ENCODE assay signal across 26 mouse cellular contexts in genomic region chr6:30351290-30351689, GRCm38 (mm10). TPM values are rescaled to one million over a fixed set of nuclear protein-coding genes. Genes with fewer than 3 reads are reported as not detected.
A peak's percentile ranks its signal among the peaks of the same experiment; 100 is the strongest.
DNase-seq lines count a peak whose midpoint lies in the region; ATAC-seq lines count a peak whose summit lies in the region.
"Had no signal": no experiment of that assay in that cellular context is flagged by ENCODE, and none has a peak within 500 bp of the region (broad histone marks: within the 10 kb centered on the region; RNA-seq: fewer than 3 reads in every experiment).

No protein-coding gene starts in this region.

- WGBS in hindbrain, embryonic 12.5 days: 83% methylated on average over 9 of the region's 9 CpGs

- no peaks in the 10 kb centered on the region for H3K36me3 ChIP-seq in hindbrain, embryonic 12.5 days
- H3K36me3 ChIP-seq: embryonic facial prominence, embryonic 13.5 days; heart, embryonic 12.5 days; hindbrain, embryonic 10.5 days; limb, embryonic 10.5 days; liver, embryonic 15.5 days; lung, embryonic 15.5 days; midbrain, embryonic 15.5 days; neural tube, embryonic 15.5 days had no signal

- peak; percentile 51 for ATAC-seq in inflammation-experienced regulatory T-cells, adult 6 months
- ATAC-seq in monocyte, adult 5-6 weeks (replicated peaks; ENCODE audit: insufficient number of reproducible peaks, low FRiP score, low TSS enrichment, poor library complexity, severe bottlenecking): no peak
- ATAC-seq in hindbrain, embryonic 12.5 days (ENCODE audit: low FRiP score): no peak
- ATAC-seq: forebrain, embryonic 13.5 days; midbrain, embryonic 15.5 days had no signal

- DNase-seq in CD4-positive helper T cell, adult 2 months (ENCODE audit: low read depth, low spot score): peak; percentile 84
- DNase-seq in CD8-positive naive resting alpha-beta T cell, adult 2 months (ENCODE audit: low read depth in 2 of 2, low spot score in 2 of 2): peak; percentile 49 to 71
- peak; percentile 69 for DNase-seq in thymus, postnatal 0 days (ENCODE audit: low spot score)
- DNase-seq in heart, adult 8-10 months (ENCODE audit: low spot score): no peak
- DNase-seq in kidney, postnatal 14 days: no peak
- DNase-seq: cerebellum, adult 11 months; embryo, embryonic 11 days; heart, postnatal 10 days; kidney, adult 18-20 months; layer of hippocampus, adult 9-11 months; liver; lung, postnatal 36 days had no signal

- no peak overlapping the region for H3K27ac ChIP-seq in hindbrain, embryonic 12.5 days
- H3K27ac ChIP-seq: embryonic facial prominence, embryonic 13.5 days; forebrain, embryonic 13.5 days; hindbrain, embryonic 10.5 days; limb, embryonic 10.5 days; liver, embryonic 15.5 days; lung, embryonic 15.5 days; midbrain, embryonic 15.5 days; neural tube, embryonic 15.5 days had no signal

- H3K4me3 ChIP-seq in hindbrain, embryonic 12.5 days: no peak overlapping the region
- H3K4me3 ChIP-seq: embryonic facial prominence, embryonic 13.5 days; erythroblast, embryonic 14.5 days; forebrain, embryonic 13.5 days; heart, embryonic 12.5 days; hindbrain, embryonic 10.5 days; limb, embryonic 10.5 days; liver, embryonic 15.5 days; lung, embryonic 15.5 days; midbrain, embryonic 15.5 days; myocyte; neural tube, embryonic 15.5 days had no signal

- no peaks in the 10 kb centered on the region for H3K27me3 ChIP-seq in hindbrain, embryonic 12.5 days
- H3K27me3 ChIP-seq: embryonic facial prominence, embryonic 13.5 days; forebrain, embryonic 13.5 days; heart, embryonic 12.5 days; liver, embryonic 15.5 days; lung, embryonic 15.5 days; midbrain, embryonic 15.5 days; neural tube, embryonic 15.5 days had no signal

- H3K4me2 ChIP-seq in hindbrain, embryonic 12.5 days (replicated peaks): no peak overlapping the region
- H3K4me2 ChIP-seq: embryonic facial prominence, embryonic 13.5 days; forebrain, embryonic 13.5 days; heart, embryonic 12.5 days; liver, embryonic 15.5 days; lung, embryonic 15.5 days; midbrain, embryonic 15.5 days; neural tube, embryonic 15.5 days had no signal

- H3K9ac ChIP-seq in hindbrain, embryonic 12.5 days: no peak overlapping the region
- H3K9ac ChIP-seq: embryonic facial prominence, embryonic 13.5 days; forebrain, embryonic 13.5 days; heart, embryonic 12.5 days; liver, embryonic 15.5 days; lung, embryonic 15.5 days; midbrain, embryonic 15.5 days; neural tube, embryonic 15.5 days had no signal

- no peaks in the 10 kb centered on the region for H3K4me1 ChIP-seq in hindbrain, embryonic 12.5 days
- H3K4me1 ChIP-seq: embryonic facial prominence, embryonic 13.5 days; forebrain, embryonic 13.5 days; midbrain, embryonic 15.5 days; neural tube, embryonic 15.5 days had no signal

- H3K9me3 ChIP-seq in hindbrain, embryonic 12.5 days (replicated peaks): no peaks in the 10 kb centered on the region
- H3K9me3 ChIP-seq: embryonic facial prominence, embryonic 13.5 days; forebrain, embryonic 13.5 days; heart, embryonic 12.5 days; hindbrain, embryonic 10.5 days; limb, embryonic 10.5 days; liver, embryonic 15.5 days; lung, embryonic 15.5 days; midbrain, embryonic 15.5 days; neural tube, embryonic 15.5 days had no signal

RNA-seq across cellular contexts. Expression of gene Zc3hc1, which starts 39.5 kb away (rescaled TPM):
- 10 to 100 TPM; 34.5 to 58.1 (median 44.4) TPM for polyA plus RNA-seq in inflammation-experienced regulatory T-cells, adult 6 months (2017; shearing (Covaris generic))
- polyA plus RNA-seq in thymus, postnatal 0 days (2015; fragmentation: Nextera tagmentation; extraction: Ambion mirVana): 48.8 and 49.2 TPM in 2 replicates
- 10 to 100 TPM; 14.5 to 18.4 (median 16.6) TPM for total RNA-seq in heart, adult 8-10 months (2022)
- total RNA-seq in monocyte, adult 5-6 weeks (2017): 19.6 to 33.1 TPM (median 20.4 TPM) in 3 replicates
- polyA plus RNA-seq in hindbrain, embryonic 12.5 days (2016; fragmentation: Nextera tagmentation; extraction: Ambion mirVana): 65.3 and 67.6 TPM in 2 replicates

RNA-seq across cellular contexts. Expression of gene Ube2h, which starts 47.0 kb away (rescaled TPM):
- 100 to 1,000 TPM; 108 to 123 (median 115) TPM for polyA plus RNA-seq in inflammation-experienced regulatory T-cells, adult 6 months (2017; shearing (Covaris generic))
- polyA plus RNA-seq in thymus, postnatal 0 days (2015; fragmentation: Nextera tagmentation; extraction: Ambion mirVana): 31.7 and 38.9 TPM in 2 replicates
- 10 to 100 TPM; 59.8 to 73.0 (median 62.5) TPM for total RNA-seq in heart, adult 8-10 months (2022)
- total RNA-seq in monocyte, adult 5-6 weeks (2017): 61.3 to 87.8 TPM (median 69.4 TPM) in 3 replicates
- polyA plus RNA-seq in hindbrain, embryonic 12.5 days (2016; fragmentation: Nextera tagmentation; extraction: Ambion mirVana): 72.4 and 76.4 TPM in 2 replicates

RNA-seq across cellular contexts. Expression of gene Klhdc10, which starts 50.4 kb away (rescaled TPM):
- 1 to 10 TPM in 2 of 3 experiments, under 1 TPM in 1; 0.94 to 3.8 (median 2.2) TPM for polyA plus RNA-seq in inflammation-experienced regulatory T-cells, adult 6 months (2017; shearing (Covaris generic))
- 7.9 and 8.3 TPM in 2 replicates for polyA plus RNA-seq in thymus, postnatal 0 days (2015; fragmentation: Nextera tagmentation; extraction: Ambion mirVana)
- total RNA-seq in heart, adult 8-10 months (2022): 10 to 100 TPM; 45.4 to 55.7 (median 50.9) TPM
- 18.1 to 20.3 TPM (median 19.7 TPM) in 3 replicates for total RNA-seq in monocyte, adult 5-6 weeks (2017)
- polyA plus RNA-seq in hindbrain, embryonic 12.5 days (2016; fragmentation: Nextera tagmentation; extraction: Ambion mirVana): 42.5 and 45.4 TPM in 2 replicates

Comparison
In these comparisons a context has a peak if more than half of its experiments do, and no peak if none do; other contexts are left out.
1. DNase-seq: peak in CD4-positive helper T cell, adult 2 months (single experiment), CD8-positive naive resting alpha-beta T cell, adult 2 months (2 of 2) and thymus, postnatal 0 days (single experiment); none in heart, adult 8-10 months (single experiment) and kidney, postnatal 14 days (single experiment).